Mouse (Mus musculus): ENCODE results near the gene Aldh1a2.

DNA sequence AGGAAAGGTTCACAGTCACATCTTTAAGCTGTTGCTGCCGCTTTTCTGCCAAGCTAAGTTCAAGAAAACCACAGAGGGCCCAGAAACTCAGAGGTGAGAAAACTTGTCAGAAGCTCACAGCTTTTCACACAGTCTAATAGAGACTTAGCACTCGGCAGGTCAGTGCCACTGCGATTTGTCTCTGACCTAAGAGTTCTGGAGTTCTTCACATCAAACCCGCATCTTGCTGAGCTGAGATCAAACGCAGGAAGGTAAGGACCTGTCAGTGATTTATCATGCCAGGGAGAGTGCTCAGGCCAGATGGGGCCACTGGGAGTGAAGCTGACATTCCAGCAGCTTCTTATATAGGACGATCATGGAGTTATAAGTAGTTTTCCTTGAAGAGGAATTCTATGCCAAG lies 14.4 kb downstream of the Aldh1a2 start:
- TF ChIP-seq CHD2 (IDR thresholded peaks at IDR 0.05; ENCODE audit: low read depth, low read length), result no peak
- TF ChIP-seq HCFC1 (IDR thresholded peaks at IDR 0.05; ENCODE audit: borderline replicate concordance, insufficient read depth, low read length), result no peak
- TF ChIP-seq MAFK (IDR thresholded peaks at IDR 0.05; ENCODE audit: insufficient read depth, low read depth, low read length), result no peak
- TF ChIP-seq ZNF384 (IDR thresholded peaks at IDR 0.05; ENCODE audit: low read depth, low read length), result no peak
- TF ChIP-seq ZC3H11A (IDR thresholded peaks at IDR 0.05; ENCODE audit: borderline replicate concordance, low read depth, low read length), result no peak
